Mouse (Mus musculus) heart, adult 2 months (tissue): Measurements from ENCODE around the gene Ccdc22. TPM values are rescaled to one million over a fixed set of nuclear protein-coding genes. Genes with fewer than 3 reads are reported as not detected.

Source experiments
- DNase-seq, 2 experiments: peaks; one replicate each; pipeline ENCODE4 v3.0.0; 2021
- H3K27ac ChIP-seq: fragments of 200-600 bp; 2 replicates; pipeline ENCODE4 v1.8.1; 2022
- H3K27me3 ChIP-seq: fragments of 200-500 bp; 2 replicates; pipeline ENCODE4 v1.6.1; 2012; ENCODE audit warnings: mild to moderate bottlenecking, low read length, inconsistent platforms, mixed read lengths; ENCODE audit not compliant: control insufficient read depth, insufficient read depth
- H3K36me3 ChIP-seq: fragments of 200-500 bp; 2 replicates; pipeline ENCODE4 v1.6.1; 2012; ENCODE audit warnings: low read length, inconsistent platforms; ENCODE audit not compliant: control insufficient read depth, insufficient read depth
- H3K4me1 ChIP-seq: fragments of 200-500 bp; 2 replicates; pipeline ENCODE4 v1.6.1; 2011; ENCODE audit warnings: low read length; ENCODE audit not compliant: control insufficient read depth, insufficient read depth
- H3K4me3 ChIP-seq: fragments of 200-600 bp; 2 replicates; pipeline ENCODE4 v1.8.1; 2022
- H3K79me2 ChIP-seq: fragments of 200-500 bp; replicated peaks from 2 replicates; pipeline ENCODE4 v1.6.1; 2012; ENCODE audit warnings: mild to moderate bottlenecking, inconsistent platforms, low read length, moderate library complexity, mixed read lengths; ENCODE audit not compliant: control insufficient read depth, insufficient read depth
- H3K9ac ChIP-seq: fragments of 200-500 bp; 2 replicates; pipeline ENCODE4 v1.6.1; 2012; ENCODE audit warnings: low read depth, mild to moderate bottlenecking, control low read depth, inconsistent platforms, low read length, mixed read lengths
- CTCF ChIP-seq: fragments of 200-600 bp; IDR thresholded peaks from 2 replicates; pipeline ENCODE4 v1.8.1; 2022; ENCODE audit warnings: antibody characterized with exemption, mild to moderate bottlenecking, moderate library complexity
- EP300 ChIP-seq: fragments of 200-500 bp; IDR thresholded peaks from 2 replicates; pipeline ENCODE4 v1.6.1; 2011; ENCODE audit warnings: low read depth, low read length, control low read depth; ENCODE audit not compliant: insufficient read depth
- POLR2A ChIP-seq: fragments of 200-500 bp; IDR thresholded peaks from 2 replicates; pipeline ENCODE4 v1.6.1; 2011; ENCODE audit warnings: mild to moderate bottlenecking, low read depth, low read length, control low read depth; ENCODE audit not compliant: insufficient read depth
- WGBS: fragments of 180-500 bp; shearing (Covaris S2); methylation state at CpG from one replicate; pipeline ENCODE4 v1.1.7; 2018; 5-methylcytosine and 5-hydroxymethylcytosine counted together
- intact Hi-C: fragments of 180-260 bp; cut with DNase I; formaldehyde crosslinking; loops from one replicate; pipeline ENCODE4 v1.15.1; 2025
- polyA plus RNA-seq: library from polyadenylated mRNA; depleted of rRNA; stranded (reverse); fragments of >200 nt; gene quantifications from 2 replicates; pipeline ENCODE4 v1.2.3, GENCODE M21; 2012
- total RNA-seq, 2 experiments: library from RNA; stranded (reverse); gene quantifications; 2 replicates each; pipeline ENCODE4 v1.2.3; 2021

Ccdc22 gene
- total and polyA plus RNA-seq, 3 experiments: 9.6 to 12.1 (median 11.4) TPM

DNA sequence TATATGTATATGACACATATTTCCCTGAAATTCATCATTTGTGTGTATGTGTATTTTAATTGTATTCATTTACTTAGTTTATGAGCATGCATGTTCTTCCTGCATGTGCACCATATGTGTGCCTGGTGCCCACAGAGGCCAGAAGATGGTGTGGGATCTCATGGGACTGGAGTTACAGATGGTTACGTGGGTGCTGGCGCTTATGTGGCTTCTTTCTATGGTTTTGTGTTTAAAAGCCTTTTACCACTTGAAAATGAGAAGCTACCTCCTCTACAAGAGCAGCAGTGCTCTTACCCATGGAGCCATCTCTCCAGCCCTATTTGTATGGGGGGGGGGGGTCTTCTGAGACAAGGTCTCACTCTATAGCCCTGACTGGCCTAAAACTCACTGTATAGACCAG, 24.2 kb downstream of the Ccdc22 start:
- intact Hi-C loops: no loop called here
- H3K36me3 ChIP-seq: no peaks in the 10 kb centered on the region
- 98% methylated on average over 2 of the region's 2 CpGs for WGBS
- H3K4me1 ChIP-seq: no peaks in the 10 kb centered on the region
- H3K27ac ChIP-seq: no peak overlapping the region
- no peak overlapping the region for H3K4me3 ChIP-seq
- no peaks in the 10 kb centered on the region for H3K79me2 ChIP-seq
- no peak overlapping the region for H3K9ac ChIP-seq
- no peak for DNase-seq
- H3K27me3 ChIP-seq: no peaks in the 10 kb centered on the region
- no peak for TF ChIP-seq CTCF
- no peak for TF ChIP-seq EP300
- TF ChIP-seq POLR2A: no peak

DNA sequence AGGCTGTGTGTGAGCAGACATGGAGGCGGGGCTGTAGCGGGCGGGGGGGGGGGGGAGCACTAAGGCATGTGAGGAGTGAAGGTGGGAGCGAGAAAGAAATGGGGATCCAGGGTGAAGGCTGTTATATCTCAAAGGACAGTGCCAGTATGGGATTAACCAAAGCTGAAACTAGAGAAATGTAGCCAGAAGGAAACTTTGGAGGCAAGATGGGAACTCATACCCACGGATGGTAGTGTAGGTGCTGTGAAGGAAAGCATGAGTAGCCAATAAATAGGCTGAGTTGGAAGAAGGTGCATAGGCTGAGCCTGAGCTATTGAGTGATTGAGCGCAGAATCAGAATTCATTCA, 30.5 kb downstream of the Ccdc22 start:
- Histone ChIP-seq H3K27me3 (no peaks in the 10 kb centered on the region), H3K9ac (no peak overlapping the region), H3K4me3 (no peak overlapping the region; the same call in 1 of the 2 replicates), H3K27ac (no peak overlapping the region), H3K36me3 (no peaks in the 10 kb centered on the region), H3K79me2 (no peaks in the 10 kb centered on the region), H3K4me1 (no peaks in the 10 kb centered on the region; the same call in none of the 2 replicates)
- intact Hi-C loops: loop anchor here (5.0 kb wide), 1 partner anchor 67 kb away; no protein-coding TSS in a partner anchor
- WGBS: 25% methylated on average over 6 of the region's 6 CpGs
- TF ChIP-seq CTCF: no peak
- TF ChIP-seq POLR2A: no peak
- no peak for TF ChIP-seq EP300
- DNase-seq: no peak

DNA sequence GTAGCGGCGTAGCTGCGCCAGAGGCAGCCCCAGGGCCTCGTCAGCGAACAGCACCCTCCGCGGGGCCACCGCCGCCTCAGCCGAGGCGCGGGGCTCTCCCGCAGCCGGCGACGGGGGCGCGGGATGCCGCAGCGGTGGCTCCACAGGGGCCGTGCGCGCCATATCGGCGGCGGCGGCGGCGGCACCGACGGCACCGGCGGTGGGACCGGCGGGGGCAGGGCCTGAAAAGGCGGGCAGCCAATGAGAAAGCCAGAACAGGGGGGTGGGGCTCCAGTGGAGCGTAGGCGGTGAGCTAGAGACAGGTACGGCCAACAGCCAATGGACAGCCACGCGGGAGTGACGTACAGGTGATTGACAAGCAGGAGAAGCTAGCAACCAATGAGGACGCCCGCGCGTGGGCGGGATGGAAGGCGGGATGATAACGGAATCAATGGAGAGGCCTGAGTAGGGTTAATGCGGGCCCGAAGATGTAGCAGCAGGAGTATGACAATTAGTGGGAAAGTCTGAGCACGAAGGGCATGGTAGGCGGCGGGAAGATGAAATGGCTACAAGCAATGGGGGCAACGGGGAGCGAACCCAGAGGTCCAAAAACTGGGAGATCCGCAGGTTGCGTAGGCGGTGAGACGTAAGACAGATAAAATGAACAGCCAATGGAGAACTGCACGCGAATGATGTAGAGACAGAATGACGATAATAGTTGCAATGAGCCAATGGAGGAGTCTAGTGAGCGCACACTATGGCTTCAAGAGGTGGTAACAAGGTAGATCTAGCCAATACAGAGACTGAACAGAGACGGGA, 31.0 kb downstream of the Ccdc22 start, which contains the start of gene Ppp1r3f:
Ppp1r3f (minus strand) TSS at position 197 of the 798 bp plus-strand sequence.
- intact Hi-C loops: loop anchor here (5.0 kb wide), 1 partner anchor 68 kb away; no protein-coding TSS in a partner anchor
- H3K27me3 ChIP-seq: no peaks in the 10 kb centered on the region

DNA sequence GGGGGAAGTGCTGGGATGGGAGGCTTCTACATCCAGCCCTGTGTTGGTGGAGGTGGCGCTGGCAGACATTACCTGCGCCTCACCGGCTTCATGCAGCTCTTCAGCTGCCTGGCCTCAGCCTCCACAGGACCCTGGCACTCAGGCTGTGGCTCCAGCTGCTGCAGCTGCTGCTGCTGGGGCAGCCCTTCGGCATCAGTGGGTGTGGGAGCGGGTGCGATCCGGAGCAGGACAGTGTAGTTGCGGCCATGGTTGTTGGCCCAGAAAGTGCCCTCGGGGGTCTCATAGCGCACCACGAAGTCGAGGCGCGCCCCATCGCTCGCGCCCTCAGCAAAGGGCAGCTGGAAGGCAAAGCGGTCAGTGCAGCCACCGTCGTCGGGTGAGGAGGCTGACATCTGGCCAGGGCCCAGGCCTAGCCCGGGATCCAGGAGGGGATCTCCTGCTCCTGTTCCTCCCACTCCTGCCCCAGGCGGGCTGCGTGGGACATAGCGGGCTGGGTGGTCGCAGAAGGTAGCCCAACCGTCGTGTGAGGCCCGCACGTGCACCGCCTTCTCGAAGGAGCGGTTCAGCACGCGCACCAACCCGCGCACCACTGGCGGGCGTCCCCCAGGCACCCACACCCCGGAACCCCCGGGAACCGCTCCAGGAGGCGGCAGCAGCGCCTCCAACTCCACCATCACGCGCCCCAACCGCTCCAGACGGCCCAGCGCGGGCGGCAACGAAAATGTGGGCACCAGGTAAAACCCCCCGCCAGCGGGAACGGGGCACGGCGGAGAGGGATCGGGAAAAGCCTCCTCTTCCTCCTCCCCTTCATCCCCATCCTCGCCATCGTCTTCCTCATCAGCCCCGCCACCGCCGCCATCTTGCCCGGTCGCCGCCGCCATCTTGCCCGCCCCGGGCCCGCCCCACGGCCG, 31.9 kb downstream of the Ccdc22 start, which contains the start of gene Foxp3:
Foxp3 (plus strand) TSS at position 469 of the 911 bp plus-strand sequence.
- TF ChIP-seq EP300: no peak
- TF ChIP-seq CTCF: no peak
- no peak for TF ChIP-seq POLR2A
- H3K27ac ChIP-seq: peak within 1 kb of the TSS; percentile 77
- H3K79me2 ChIP-seq: no peaks in the 10 kb centered on the region
- H3K4me1 ChIP-seq: no peaks in the 10 kb centered on the region; the same call in none of the 2 replicates
- H3K27me3 ChIP-seq: no peaks in the 10 kb centered on the region
- H3K9ac ChIP-seq: peak within 1 kb of the TSS; percentile 97
- intact Hi-C loops: loop anchor here (5.0 kb wide), 1 partner anchor 69 kb away; no protein-coding TSS in a partner anchor
- H3K36me3 ChIP-seq: no peaks in the 10 kb centered on the region
- no peak for DNase-seq
- WGBS: 30% methylated on average over 59 of the region's 72 CpGs
- peak within 1 kb of the TSS; percentile 62 for H3K4me3 ChIP-seq

More for the DNA sequence above, 31.0 kb downstream of the Ccdc22 start, which contains the start of gene Ppp1r3f:
- peak within 1 kb of the TSS; percentile 62 for H3K4me3 ChIP-seq
- H3K9ac ChIP-seq: peak within 1 kb of the TSS; percentile 97
- peak within 1 kb of the TSS; percentile 77 for H3K27ac ChIP-seq
- H3K79me2 ChIP-seq: no peaks in the 10 kb centered on the region
- no peak for TF ChIP-seq POLR2A
- no peak for TF ChIP-seq EP300
- TF ChIP-seq CTCF: no peak
- 19% methylated on average over 63 of the region's 65 CpGs for WGBS
- H3K36me3 ChIP-seq: no peaks in the 10 kb centered on the region
- peak; percentile 87 to 93 for DNase-seq
- no peaks in the 10 kb centered on the region; the same call in none of the 2 replicates for H3K4me1 ChIP-seq

DNA sequence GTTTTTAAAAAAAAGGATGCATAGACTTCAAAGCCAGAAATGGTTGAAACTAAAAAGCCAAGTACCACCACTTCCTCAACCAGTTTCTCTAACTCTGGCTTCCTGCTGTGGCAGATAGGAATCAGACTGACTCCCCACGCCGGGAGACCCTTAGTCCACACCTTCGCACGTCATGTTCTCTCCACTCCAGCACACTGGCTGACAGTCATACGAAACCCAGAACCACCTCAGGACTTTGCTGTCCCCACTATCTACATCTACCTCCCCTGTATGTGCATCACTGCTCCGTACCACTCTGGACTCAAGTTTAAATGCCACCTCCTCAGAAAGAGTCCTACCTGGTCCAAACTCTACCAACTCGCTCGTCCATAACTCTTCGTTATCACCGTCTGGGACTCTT, 32.9 kb downstream of the Ccdc22 start:
- DNase-seq: no peak
- H3K4me3 ChIP-seq: no peak overlapping the region
- no peaks in the 10 kb centered on the region for H3K27me3 ChIP-seq
- H3K9ac ChIP-seq: no peak overlapping the region
- intact Hi-C loops: loop anchor here (5.0 kb wide), 1 partner anchor 70 kb away; no protein-coding TSS in a partner anchor
- WGBS: 68% methylated on average over 10 of the region's 10 CpGs
- H3K36me3 ChIP-seq: no peaks in the 10 kb centered on the region
- no peaks in the 10 kb centered on the region for H3K79me2 ChIP-seq
- H3K4me1 ChIP-seq: no peaks in the 10 kb centered on the region; the same call in none of the 2 replicates
- H3K27ac ChIP-seq: no peak overlapping the region
- TF ChIP-seq CTCF: no peak
- TF ChIP-seq EP300: no peak
- TF ChIP-seq POLR2A: no peak
